Mouse (Mus musculus): ENCODE measurements around the gene Klf12.

DNA sequence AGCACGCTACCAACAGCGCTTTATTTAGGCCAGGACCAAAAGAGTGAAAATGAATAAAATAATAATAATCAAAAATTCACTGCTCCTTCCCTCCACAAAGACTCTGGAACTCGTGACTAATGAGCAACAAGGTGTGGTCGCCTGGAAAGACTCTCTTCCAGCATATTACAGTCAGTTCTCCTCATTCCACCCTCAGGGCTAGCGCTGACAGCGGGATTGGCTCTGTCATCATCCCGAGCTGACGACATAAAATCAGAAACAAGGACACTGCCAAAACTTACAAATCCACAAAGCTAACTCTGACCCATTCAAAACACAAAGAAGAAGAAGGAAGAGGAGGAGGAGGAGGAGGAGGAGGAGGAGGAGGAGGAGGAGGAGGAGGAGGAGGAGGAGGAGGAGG, 136.8 kb downstream of the Klf12 start:
- TF ChIP-seq CTCF (IDR thresholded peaks at IDR 0.05; ENCODE audit: low read depth, low read length) (no peak), POLR2A (IDR thresholded peaks at IDR 0.05; ENCODE audit: insufficient read depth, low read length) (no peak)

Measured in ES-Bruce4 (cell line).